Mouse (Mus musculus): Measurements from ENCODE around the gene Bnc2. TPM values are rescaled to one million over a fixed set of nuclear protein-coding genes. Genes with fewer than 3 reads are reported as not detected.
A peak's percentile ranks its signal among the peaks of the same experiment; 100 is the strongest.

Bnc2 gene
- polyA plus RNA-seq, 1 experiment from 2014 or later = 28.8 TPM

DNA sequence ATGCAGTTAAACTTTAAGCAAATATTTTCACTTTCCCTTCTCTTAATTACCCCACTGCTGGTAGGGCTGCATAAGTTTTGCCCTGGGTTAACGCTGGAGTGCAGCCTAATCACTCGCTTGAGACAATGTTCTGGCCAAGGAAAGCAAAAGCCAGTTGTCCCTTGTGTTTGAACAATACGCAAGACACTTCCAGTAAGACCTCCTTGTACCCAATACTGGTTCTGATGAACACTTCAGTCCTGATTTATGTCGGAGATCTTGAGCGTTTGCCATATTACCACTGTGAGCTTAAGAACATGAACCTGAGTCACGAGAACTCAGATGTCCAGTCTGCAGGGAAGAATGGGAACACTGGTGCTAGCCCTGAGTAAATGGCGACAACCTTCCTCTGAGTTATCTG lies 47.5 kb downstream of the Bnc2 start:
- Histone ChIP-seq H3K9me3 (no peaks in the 10 kb centered on the region), H3K4me1 (peaks cover 10% of the 10 kb centered on the region), H3K4me2 (no peak overlapping the region), H3K27ac (no peak overlapping the region), H3K27me3 (no peaks in the 10 kb centered on the region), H3K4me3 (no peak overlapping the region), H3K36me3 (no peaks in the 10 kb centered on the region), H3K9ac (no peak overlapping the region)
- ATAC-seq (ENCODE audit: insufficient number of reproducible peaks, insufficient read depth, low FRiP score, low TSS enrichment, low read depth) = no peak
- WGBS = 91% methylated on average over 7 of the region's 7 CpGs

DNA sequence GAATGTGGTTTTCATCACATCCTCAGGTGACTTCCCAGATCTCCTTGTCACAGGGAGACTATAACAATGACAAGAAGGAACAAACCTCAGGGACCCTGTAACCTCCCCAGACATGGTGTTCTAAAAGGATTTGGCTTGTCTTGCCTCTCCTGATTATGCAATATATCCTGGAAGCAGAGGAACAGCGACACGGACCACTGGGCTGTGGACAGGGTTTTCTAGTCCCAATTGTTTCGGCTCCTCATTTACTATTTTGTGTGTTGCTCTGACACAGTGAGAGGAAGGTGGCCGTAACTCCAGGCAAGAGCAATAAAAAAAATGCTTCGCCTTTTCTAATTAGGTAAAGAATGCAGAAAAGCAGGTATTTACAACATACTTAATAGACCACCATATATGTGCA lies 51.8 kb downstream of the Bnc2 start:
- no peaks in the 10 kb centered on the region for H3K9me3 ChIP-seq
- no peak overlapping the region for H3K4me3 ChIP-seq
- H3K27ac ChIP-seq = no peak overlapping the region
- peaks cover 10% of the 10 kb centered on the region for H3K4me1 ChIP-seq
- H3K4me2 ChIP-seq = no peak overlapping the region
- ATAC-seq (ENCODE audit: insufficient number of reproducible peaks, insufficient read depth, low FRiP score, low TSS enrichment, low read depth) = no peak
- 73% methylated on average over 5 of the region's 5 CpGs for WGBS
- H3K27me3 ChIP-seq = no peaks in the 10 kb centered on the region
- H3K9ac ChIP-seq = no peak overlapping the region
- H3K36me3 ChIP-seq = no peaks in the 10 kb centered on the region

DNA sequence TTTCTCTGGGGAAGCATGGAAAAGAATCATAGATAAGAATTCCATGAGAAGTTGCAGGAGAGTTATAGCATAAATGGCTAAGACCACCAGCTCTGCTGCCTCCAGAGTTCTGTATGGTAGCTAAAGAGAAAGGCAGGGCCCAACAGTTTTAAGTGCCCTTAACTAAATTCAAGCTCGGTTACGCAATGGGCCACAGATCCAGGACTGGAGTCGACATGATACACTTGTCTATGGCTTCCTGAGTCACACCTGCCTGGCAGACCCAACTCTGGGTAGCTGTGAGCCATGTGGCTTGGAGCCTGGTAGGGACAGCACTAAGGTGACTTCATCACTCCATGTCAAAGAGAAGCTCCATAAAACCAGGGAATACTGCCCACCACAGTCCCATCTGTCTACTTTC lies 53.3 kb downstream of the Bnc2 start:
- H3K4me1 ChIP-seq = peaks cover 10% of the 10 kb centered on the region
- no peak overlapping the region for H3K4me2 ChIP-seq
- H3K4me3 ChIP-seq = no peak overlapping the region
- no peak overlapping the region for H3K27ac ChIP-seq
- no peaks in the 10 kb centered on the region for H3K36me3 ChIP-seq
- WGBS = 86% methylated on average over 3 of the region's 3 CpGs
- no peak overlapping the region for H3K9ac ChIP-seq
- no peak for ATAC-seq (ENCODE audit: insufficient number of reproducible peaks, insufficient read depth, low FRiP score, low TSS enrichment, low read depth)
- no peaks in the 10 kb centered on the region for H3K9me3 ChIP-seq
- no peaks in the 10 kb centered on the region for H3K27me3 ChIP-seq

DNA sequence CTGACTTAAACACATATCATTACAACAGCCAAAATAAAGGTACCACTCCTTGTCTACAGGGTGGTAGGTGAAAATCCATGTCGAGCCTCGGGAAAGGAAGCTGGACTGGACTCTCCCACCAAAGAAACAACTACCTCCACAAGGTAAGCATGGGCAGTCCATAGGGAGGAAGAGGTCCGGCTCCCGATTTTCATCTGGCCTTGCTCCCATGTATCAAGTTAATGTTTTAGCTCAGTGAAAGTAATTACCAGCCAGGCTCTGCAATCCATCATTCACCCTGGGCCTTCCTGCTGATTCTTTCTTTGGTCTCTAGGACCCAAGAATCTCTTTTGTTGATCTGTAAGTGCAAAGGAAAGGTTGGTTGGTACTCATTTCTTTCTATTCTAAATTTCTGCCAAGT lies 65.2 kb downstream of the Bnc2 start:
- no peak for ATAC-seq (ENCODE audit: insufficient number of reproducible peaks, insufficient read depth, low FRiP score, low TSS enrichment, low read depth)
- H3K4me1 ChIP-seq = 0 out of 2 replicates have a peak, but pooled peaks cover 2% of the 10 kb centered on the region
- no peak overlapping the region for H3K27ac ChIP-seq
- H3K4me3 ChIP-seq = no peak overlapping the region
- H3K4me2 ChIP-seq = no peak overlapping the region
- H3K27me3 ChIP-seq = no peaks in the 10 kb centered on the region
- H3K36me3 ChIP-seq = no peaks in the 10 kb centered on the region
- 75% methylated on average over 4 of the region's 4 CpGs for WGBS
- H3K9me3 ChIP-seq = no peaks in the 10 kb centered on the region
- H3K9ac ChIP-seq = no peak overlapping the region

DNA sequence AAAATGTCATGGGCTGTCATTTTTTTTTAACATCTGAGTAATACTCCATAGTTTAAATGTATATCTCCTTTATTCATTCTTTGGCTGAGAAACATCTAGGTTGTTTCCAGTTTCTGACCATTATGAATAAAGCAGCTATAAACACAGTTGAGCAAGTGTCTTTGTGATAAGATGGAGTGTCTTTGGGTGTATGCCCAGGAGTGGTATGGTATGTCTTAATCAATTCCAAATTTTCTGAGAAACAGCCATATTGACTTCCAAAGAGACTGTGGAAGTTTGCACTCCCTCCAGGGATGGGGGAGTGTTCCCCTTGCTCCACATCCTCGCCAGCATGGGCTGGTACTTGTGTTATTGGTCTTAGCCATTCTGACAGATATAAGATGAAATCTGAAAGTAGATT lies 70.6 kb downstream of the Bnc2 start:
- no peak overlapping the region for H3K27ac ChIP-seq
- H3K9ac ChIP-seq = no peak overlapping the region
- H3K36me3 ChIP-seq = no peaks in the 10 kb centered on the region
- no peaks in the 10 kb centered on the region for H3K9me3 ChIP-seq
- no peak for ATAC-seq (ENCODE audit: insufficient number of reproducible peaks, insufficient read depth, low FRiP score, low TSS enrichment, low read depth)
- H3K4me3 ChIP-seq = no peak overlapping the region
- no peak overlapping the region for H3K4me2 ChIP-seq
- WGBS = 63% methylated on average over 1 of the region's 1 CpGs
- H3K27me3 ChIP-seq = no peaks in the 10 kb centered on the region
- H3K4me1 ChIP-seq = 0 out of 2 replicates have a peak, but pooled peaks cover 2% of the 10 kb centered on the region

DNA sequence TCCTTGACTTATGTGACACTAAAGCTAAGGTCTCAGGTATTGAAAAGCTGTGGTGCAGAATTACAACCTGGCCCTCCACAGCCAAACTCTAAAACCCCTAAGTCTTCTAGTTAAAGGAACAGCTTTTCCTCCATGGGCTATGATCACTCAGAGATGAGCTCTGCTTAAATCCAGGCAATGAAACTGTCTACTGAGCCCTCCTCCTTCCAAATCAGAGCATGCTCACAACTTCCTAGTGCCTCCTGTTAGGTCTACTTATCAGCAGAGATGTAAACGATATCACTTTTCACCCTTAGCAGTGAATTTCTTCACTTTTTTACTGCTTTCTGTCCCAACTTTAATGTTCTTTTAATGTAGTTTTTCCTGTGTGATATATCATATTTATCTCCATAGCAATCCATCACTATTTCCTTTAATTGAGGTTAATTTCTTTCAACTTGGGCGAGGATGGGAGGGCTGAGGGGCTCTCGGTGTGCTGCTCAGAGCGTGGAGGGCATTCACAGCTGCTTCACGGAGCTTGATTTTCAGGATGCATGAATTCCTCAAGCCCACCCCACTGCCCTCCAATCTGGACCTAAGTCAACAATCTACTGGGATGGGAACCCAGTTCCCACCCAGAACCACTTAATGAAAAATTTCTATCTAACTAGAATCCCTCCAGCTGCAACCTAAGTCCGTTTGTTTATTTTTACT lies 94.7 kb downstream of the Bnc2 start:
- Histone ChIP-seq H3K9ac (no peak overlapping the region), H3K36me3 (no peaks in the 10 kb centered on the region), H3K27me3 (no peaks in the 10 kb centered on the region), H3K9me3 (no peaks in the 10 kb centered on the region), H3K4me3 (no peak overlapping the region), H3K4me2 (no peak overlapping the region), H3K4me1 (peaks cover 36% of the 10 kb centered on the region), H3K27ac (no peak overlapping the region)
- 39% methylated on average over 6 of the region's 6 CpGs for WGBS
- no peak for ATAC-seq (ENCODE audit: insufficient number of reproducible peaks, insufficient read depth, low FRiP score, low TSS enrichment, low read depth)

DNA sequence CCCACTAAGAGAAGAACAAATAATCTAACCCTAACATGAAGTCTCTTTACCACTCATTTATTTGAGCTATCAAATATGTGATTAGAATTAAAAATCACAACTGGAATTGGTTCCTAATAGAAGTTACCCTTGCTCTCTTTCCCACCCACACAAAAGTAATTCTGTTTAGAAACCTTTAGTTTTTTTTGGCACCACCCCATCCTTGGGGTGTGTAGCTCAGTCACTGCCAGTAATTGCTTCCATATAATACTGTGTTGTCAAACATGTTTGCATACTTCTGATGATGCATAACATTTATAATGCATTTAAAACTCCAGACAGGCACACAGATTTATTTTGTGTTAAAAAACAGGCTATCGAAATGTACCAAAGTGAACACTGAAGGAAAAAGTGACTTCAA lies 96.8 kb downstream of the Bnc2 start:
- H3K4me1 ChIP-seq = peaks cover 30% of the 10 kb centered on the region
- 59% methylated on average over 1 of the region's 1 CpGs for WGBS
- no peak for ATAC-seq (ENCODE audit: insufficient number of reproducible peaks, insufficient read depth, low FRiP score, low TSS enrichment, low read depth)

DNA sequence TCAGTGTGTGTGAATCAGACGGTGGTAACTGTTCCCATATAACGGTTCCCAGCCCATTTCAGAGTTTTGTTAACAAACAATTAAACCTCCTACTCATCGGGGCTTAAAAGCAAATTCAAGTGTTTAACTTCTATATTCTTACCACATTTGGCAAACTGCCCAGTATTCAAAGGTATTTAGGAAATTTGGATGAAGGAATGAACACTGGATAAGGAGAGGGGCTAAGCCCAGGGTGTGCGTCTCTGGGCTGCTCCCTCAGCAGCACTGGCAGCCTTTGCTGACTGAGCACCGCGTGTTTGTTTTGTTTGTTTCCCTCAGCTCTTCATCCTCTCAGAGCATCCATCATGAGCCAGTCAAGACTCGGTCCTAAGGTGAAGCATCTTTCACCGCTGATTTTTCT lies 109.0 kb downstream of the Bnc2 start:
- no peaks in the 10 kb centered on the region for H3K9me3 ChIP-seq
- H3K27me3 ChIP-seq = no peaks in the 10 kb centered on the region
- WGBS = 59% methylated on average over 8 of the region's 8 CpGs
- no peak overlapping the region for H3K4me3 ChIP-seq
- no peak for ATAC-seq (ENCODE audit: insufficient number of reproducible peaks, insufficient read depth, low FRiP score, low TSS enrichment, low read depth)
- peaks cover 12% of the 10 kb centered on the region; the same call in 1 of the 2 replicates for H3K4me1 ChIP-seq
- no peak overlapping the region for H3K4me2 ChIP-seq
- H3K9ac ChIP-seq = no peak overlapping the region
- no peaks in the 10 kb centered on the region for H3K36me3 ChIP-seq
- H3K27ac ChIP-seq = no peak overlapping the region

More for the DNA sequence above, 96.8 kb downstream of the Bnc2 start:
- H3K36me3 ChIP-seq = no peaks in the 10 kb centered on the region
- H3K9ac ChIP-seq = no peak overlapping the region
- no peak overlapping the region for H3K27ac ChIP-seq
- no peaks in the 10 kb centered on the region for H3K27me3 ChIP-seq
- H3K4me2 ChIP-seq = no peak overlapping the region
- no peaks in the 10 kb centered on the region for H3K9me3 ChIP-seq
- no peak overlapping the region for H3K4me3 ChIP-seq

DNA sequence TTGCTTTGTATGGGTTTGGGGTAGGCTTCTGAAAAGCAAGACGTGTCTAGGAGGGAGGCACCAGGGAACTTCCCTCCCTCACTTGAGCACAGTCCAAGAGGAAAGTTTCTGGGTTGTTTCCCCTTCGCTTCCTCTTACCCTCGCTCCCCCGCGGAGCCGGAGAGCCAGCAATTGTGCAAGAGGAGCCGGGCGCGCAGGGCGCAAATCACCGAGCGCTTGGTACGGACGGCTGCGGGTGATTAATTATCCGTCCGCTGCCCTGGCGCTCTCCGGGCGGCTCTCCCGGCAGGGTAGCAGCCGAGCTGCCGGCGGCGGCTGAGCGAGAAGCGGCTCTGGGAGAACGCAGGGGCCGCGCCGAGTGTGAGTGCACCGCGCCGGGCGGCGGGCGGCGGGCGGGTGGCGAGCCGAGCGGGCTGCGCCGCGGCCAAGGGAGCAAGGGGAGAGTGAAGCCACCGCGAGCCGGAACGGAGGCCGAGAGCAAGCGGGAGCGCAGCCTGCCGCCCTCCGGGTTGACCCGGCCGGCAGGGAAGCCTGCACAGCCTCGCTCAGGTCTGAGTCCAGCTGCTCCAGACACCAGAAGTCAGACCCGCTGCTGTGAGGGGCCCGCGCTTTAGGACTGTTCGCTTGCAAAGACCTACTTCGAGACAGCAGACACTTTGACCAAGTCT lies 129.7 kb downstream of the Bnc2 start:
- peak overlapping the region; percentile 72 for H3K4me3 ChIP-seq
- no peaks in the 10 kb centered on the region for H3K36me3 ChIP-seq
- peak overlapping the region; percentile 95 for H3K9ac ChIP-seq
- under 1% methylated on average over 62 of the region's 62 CpGs for WGBS
- peak; percentile 37; the same call in 1 of the 2 replicates for ATAC-seq (ENCODE audit: insufficient number of reproducible peaks, insufficient read depth, low FRiP score, low TSS enrichment, low read depth)
- no peaks in the 10 kb centered on the region for H3K9me3 ChIP-seq
- peak overlapping the region; percentile 88 for H3K27ac ChIP-seq
- H3K27me3 ChIP-seq = peaks cover 4% of the 10 kb centered on the region
- peaks cover 27% of the 10 kb centered on the region for H3K4me1 ChIP-seq
- H3K4me2 ChIP-seq = peak overlapping the region; percentile 88

DNA sequence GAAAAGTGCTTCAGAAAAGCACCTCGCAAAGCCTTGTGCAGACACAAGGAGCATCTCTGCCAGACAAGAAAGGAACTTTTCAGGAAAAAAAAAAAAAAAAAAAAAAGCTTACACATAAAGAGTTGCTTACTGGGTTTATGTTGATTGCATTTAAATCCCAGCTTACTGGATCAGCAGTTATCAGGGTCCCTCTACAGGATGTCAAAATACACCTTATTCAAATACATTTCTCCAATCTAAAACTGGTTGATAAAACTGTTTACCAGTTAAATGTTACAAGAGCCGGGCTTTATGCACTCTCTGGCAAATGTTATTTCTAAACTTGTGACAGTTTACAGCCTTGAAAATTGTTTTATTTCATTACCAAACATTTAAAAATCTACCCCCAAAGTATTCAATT lies 130.4 kb downstream of the Bnc2 start:
- no peak for ATAC-seq (ENCODE audit: insufficient number of reproducible peaks, insufficient read depth, low FRiP score, low TSS enrichment, low read depth)
- no peak overlapping the region for H3K27ac ChIP-seq

DNA sequence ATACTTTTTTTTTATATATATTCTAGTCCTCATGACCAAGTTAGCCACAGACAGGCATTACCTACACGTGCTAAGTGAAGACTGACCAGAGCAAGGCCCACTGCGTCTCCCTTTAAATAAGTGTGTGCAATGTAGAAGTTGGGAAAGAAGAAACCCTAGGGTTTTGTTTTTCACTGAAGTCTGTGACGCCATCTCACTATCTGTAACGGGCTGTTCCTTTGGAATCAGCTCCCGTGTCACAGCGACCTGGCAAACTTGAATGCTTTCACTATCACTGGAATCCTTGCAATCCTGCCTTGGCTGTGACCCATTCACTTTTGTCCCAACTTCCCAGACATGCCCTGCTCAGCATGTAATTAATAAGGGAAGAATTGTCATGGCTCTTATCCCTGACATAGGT lies 134.5 kb downstream of the Bnc2 start:
- Histone ChIP-seq H3K9ac (no peak overlapping the region), H3K27me3 (no peaks in the 10 kb centered on the region), H3K9me3 (no peaks in the 10 kb centered on the region), H3K4me1 (peaks cover 8% of the 10 kb centered on the region; the same call in 1 of the 2 replicates), H3K4me2 (no peak overlapping the region), H3K27ac (no peak overlapping the region), H3K36me3 (no peaks in the 10 kb centered on the region), H3K4me3 (no peak overlapping the region)
- no peak for ATAC-seq (ENCODE audit: insufficient number of reproducible peaks, insufficient read depth, low FRiP score, low TSS enrichment, low read depth)
- WGBS = 75% methylated on average over 6 of the region's 6 CpGs

More for the DNA sequence above, 130.4 kb downstream of the Bnc2 start:
- 41% methylated on average over 2 of the region's 2 CpGs for WGBS
- Histone ChIP-seq H3K9me3 (no peaks in the 10 kb centered on the region), H3K9ac (no peak overlapping the region), H3K27me3 (peaks cover 4% of the 10 kb centered on the region), H3K36me3 (no peaks in the 10 kb centered on the region), H3K4me1 (peaks cover 27% of the 10 kb centered on the region), H3K4me3 (peak overlapping the region; percentile 72), H3K4me2 (peak overlapping the region; percentile 88)

DNA sequence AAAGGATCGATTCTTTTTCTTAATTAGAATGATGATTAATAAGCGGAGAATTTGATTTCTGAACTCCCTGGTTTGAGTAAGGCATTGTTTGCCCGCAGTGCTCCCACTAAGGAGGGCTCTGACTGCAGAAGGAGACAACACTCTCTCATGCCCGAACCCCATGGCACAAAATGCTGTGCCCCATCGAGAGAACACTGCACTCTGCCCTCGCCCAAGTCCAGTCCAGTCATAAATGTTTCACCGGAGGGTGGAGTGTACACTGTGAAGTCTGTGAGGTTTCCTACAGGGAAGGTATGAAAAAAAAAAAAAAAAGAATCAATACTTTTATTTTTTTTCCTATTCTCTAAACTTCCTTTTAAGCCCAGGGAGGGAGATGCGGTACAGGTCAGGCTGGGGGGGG lies 135.7 kb downstream of the Bnc2 start:
- H3K9me3 ChIP-seq = no peaks in the 10 kb centered on the region
- no peak for ATAC-seq (ENCODE audit: insufficient number of reproducible peaks, insufficient read depth, low FRiP score, low TSS enrichment, low read depth)
- H3K27ac ChIP-seq = no peak overlapping the region
- no peak overlapping the region for H3K4me2 ChIP-seq
- WGBS = 77% methylated on average over 8 of the region's 8 CpGs
- no peak overlapping the region for H3K9ac ChIP-seq
- H3K36me3 ChIP-seq = no peaks in the 10 kb centered on the region
- no peak overlapping the region for H3K4me3 ChIP-seq
- peaks cover 6% of the 10 kb centered on the region; the same call in 1 of the 2 replicates for H3K4me1 ChIP-seq
- H3K27me3 ChIP-seq = no peaks in the 10 kb centered on the region
